Mouse (Mus musculus): ENCODE measurements around the gene Prf1. TPM values are rescaled to one million over a fixed set of nuclear protein-coding genes. Genes with fewer than 3 reads are reported as not detected.

The Prf1 gene
- polyA plus RNA-seq, 1 experiment: not detected

DNA sequence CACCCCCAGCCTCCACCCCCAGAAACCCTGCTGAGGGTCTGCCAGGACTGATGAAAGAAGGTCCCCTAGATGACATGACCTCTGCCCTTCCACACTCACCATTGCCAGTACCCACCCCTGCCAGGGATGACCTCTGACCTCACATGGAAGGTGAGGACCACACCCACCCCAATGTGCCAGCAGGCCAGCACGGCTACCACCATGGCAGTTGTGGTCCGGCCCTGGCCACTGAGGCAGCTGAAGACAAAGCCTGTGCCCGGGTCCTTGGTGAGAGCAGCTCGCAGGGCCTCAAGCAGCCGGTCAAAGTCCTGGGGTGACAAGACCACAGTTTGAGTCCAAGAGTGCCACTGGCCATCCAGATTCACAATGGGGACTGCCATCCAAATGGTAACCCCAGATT is 43.4 kb downstream of the Prf1 start:
- Histone ChIP-seq H3K4me3 (ENCODE audit: insufficient read depth, low read depth, low read length) (no peak overlapping the region), H3K27ac (replicated peaks; ENCODE audit: low read depth, low read length) (no peak overlapping the region), H3K4me1 (ENCODE audit: control insufficient read depth, insufficient read depth, insufficient read length, low read length) (no peaks in the 10 kb centered on the region)

DNA sequence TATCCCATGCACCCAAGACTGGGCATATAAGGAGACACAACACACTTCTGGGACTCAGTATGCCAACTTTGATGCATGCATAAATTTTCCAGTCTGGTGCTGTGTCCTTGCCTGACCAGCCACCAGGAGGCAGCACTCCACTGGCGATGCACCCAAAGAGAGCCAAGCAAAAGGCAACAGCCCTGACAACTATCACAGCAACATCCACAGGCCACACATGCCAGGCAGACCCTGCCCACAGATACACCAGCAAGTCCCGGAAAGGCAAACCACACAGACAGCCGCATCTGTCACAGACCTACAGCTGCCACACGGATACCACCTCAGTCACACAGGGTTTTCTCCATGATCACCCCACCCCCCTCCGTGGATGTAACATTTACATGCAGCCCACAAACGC is 43.9 kb downstream of the Prf1 start:
- no peaks in the 10 kb centered on the region for H3K4me1 ChIP-seq (ENCODE audit: control insufficient read depth, insufficient read depth, insufficient read length, low read length)
- no peak overlapping the region for H3K27ac ChIP-seq (replicated peaks; ENCODE audit: low read depth, low read length)
- H3K4me3 ChIP-seq (ENCODE audit: insufficient read depth, low read depth, low read length): no peak overlapping the region

DNA sequence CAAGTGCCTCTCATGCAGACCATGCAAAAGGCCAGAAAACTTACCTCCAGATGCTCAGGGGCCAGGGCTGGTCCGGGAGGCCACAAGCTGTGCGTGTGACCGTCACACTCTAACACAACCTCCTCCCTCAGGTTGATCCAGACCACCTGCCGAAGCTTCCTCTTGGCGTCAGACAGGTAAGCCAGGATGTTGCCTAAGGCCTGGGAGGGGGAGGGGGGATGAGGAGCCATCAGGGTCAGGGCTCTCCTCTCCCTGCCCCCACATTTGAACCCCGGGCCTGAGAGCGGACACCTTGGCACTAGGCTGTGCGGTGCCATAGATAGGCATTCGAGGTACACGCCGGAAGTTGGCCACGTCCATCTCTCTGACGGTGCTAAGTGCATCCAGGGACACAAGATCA is 45.1 kb downstream of the Prf1 start:
- Histone ChIP-seq H3K4me1 (ENCODE audit: control insufficient read depth, insufficient read depth, insufficient read length, low read length) (no peaks in the 10 kb centered on the region), H3K27ac (replicated peaks; ENCODE audit: low read depth, low read length) (no peak overlapping the region), H3K4me3 (ENCODE audit: insufficient read depth, low read depth, low read length) (no peak overlapping the region)

DNA sequence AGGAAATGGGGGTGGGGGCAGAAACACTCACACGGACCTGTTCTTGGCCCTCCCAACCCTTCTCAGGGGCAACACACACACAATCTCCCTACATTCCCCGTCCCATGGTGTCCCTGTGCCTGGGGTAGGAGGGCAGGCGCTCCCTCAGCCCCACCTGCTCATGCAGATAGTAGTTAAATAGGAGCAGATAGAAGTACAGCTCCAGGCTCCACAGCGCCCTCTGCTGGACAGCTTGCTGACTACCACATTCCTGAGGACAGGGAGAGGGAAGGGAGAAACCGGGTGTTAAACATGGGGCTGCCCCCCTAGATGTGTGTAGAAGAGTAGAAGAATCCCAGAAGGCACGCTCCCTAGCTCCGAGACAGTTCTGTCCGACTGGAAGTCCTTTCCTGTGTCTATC is 46.3 kb downstream of the Prf1 start:
- no peak overlapping the region for H3K27ac ChIP-seq (replicated peaks; ENCODE audit: low read depth, low read length)
- no peak overlapping the region for H3K4me3 ChIP-seq (ENCODE audit: insufficient read depth, low read depth, low read length)
- H3K4me1 ChIP-seq (ENCODE audit: control insufficient read depth, insufficient read depth, insufficient read length, low read length): no peaks in the 10 kb centered on the region

DNA sequence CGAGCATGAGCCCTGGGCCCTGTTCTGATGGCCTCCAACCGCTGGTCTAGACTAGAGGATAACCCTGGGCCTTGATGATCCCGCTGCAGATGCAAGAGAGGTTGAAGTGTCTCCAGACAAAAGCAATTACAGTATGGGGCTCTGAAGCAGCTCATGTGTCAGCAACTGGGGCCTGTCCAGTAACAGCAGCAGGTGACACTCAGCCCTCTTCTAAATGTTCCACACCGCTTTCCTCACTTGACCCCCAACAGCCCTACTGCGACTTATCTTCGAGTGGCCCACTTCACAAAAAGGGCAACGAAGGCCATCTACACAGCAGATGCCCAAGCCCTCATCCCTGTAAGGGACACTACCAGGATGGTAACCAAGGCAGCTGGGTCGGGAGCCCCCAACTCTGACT is 47.5 kb downstream of the Prf1 start:
- no peak overlapping the region for H3K27ac ChIP-seq (replicated peaks; ENCODE audit: low read depth, low read length)
- no peak overlapping the region for H3K4me3 ChIP-seq (ENCODE audit: insufficient read depth, low read depth, low read length)
- H3K4me1 ChIP-seq (ENCODE audit: control insufficient read depth, insufficient read depth, insufficient read length, low read length): no peaks in the 10 kb centered on the region

DNA sequence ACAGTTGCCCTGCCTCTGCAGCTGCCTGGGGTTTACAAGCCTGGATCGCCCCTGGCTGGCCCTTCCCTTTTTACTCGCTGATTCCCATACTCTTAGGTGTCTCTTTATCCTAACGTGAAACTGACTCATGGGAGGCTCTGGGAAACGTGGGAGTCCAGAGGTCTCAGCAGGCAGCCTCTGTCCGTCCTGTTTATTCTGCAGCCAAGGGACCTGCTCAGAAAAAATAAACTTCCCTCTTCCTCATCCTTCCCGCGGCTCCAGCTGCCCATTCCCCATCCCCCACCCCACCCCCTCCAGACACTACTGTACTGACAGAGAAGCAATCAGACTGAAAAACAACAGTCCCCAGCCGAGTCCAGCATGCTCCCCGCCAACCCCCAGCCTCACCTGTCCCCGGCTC is 48.7 kb downstream of the Prf1 start:
- H3K27ac ChIP-seq (replicated peaks; ENCODE audit: low read depth, low read length): no peak overlapping the region
- H3K4me1 ChIP-seq (ENCODE audit: control insufficient read depth, insufficient read depth, insufficient read length, low read length): no peaks in the 10 kb centered on the region
- no peak overlapping the region for H3K4me3 ChIP-seq (ENCODE audit: insufficient read depth, low read depth, low read length)

DNA sequence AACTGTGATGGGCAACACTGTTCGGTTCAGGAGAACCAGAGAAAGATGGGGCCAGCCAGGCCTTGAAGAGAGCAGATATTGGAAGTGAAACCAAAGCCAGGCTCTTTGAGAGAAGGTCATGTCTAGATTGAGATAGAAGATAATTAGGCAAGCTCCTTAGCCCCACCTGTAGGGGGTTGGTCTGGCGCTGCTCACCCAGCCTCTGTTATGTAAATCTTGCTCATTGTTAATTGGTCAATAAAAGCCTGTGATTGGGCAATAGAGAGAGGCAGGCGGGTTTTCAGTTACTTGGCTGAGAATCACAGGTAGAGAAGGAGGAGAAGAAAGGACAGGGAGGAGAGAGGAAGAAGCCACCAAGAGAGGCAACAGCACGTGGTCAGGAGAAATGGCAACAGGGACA is 53.6 kb downstream of the Prf1 start:
- Histone ChIP-seq H3K27ac (replicated peaks; ENCODE audit: low read depth, low read length) (no peak overlapping the region), H3K4me1 (ENCODE audit: control insufficient read depth, insufficient read depth, insufficient read length, low read length) (no peaks in the 10 kb centered on the region; the same call in 1 of the 2 replicates), H3K4me3 (ENCODE audit: insufficient read depth, low read depth, low read length) (no peak overlapping the region)

Other genes with a start within 250 kb of the Prf1 start
- 2.5 and 3.1 TPM in 2 replicates for gene Pcbd1, start 208.5 kb upstream of the Prf1 start, polyA plus RNA-seq (2012; ENCODE audit: insufficient read depth, insufficient read length, missing spikeins)
- 43.9 and 46.2 TPM in 2 replicates for gene Sgpl1, start 150.1 kb upstream of the Prf1 start, polyA plus RNA-seq (2012; ENCODE audit: insufficient read depth, insufficient read length, missing spikeins)
- gene Tbata, start 125.9 kb upstream of the Prf1 start, polyA plus RNA-seq (2012; ENCODE audit: insufficient read depth, insufficient read length, missing spikeins): not detected in 2 replicates
- gene Adamts14, start 24.4 kb upstream of the Prf1 start, polyA plus RNA-seq (2012; ENCODE audit: insufficient read depth, insufficient read length, missing spikeins): 0.20 TPM in 1 of 2 replicates, not detected in the other
- 22.9 and 31.9 TPM in 2 replicates for gene Pald1, start 85.7 kb downstream of the Prf1 start, polyA plus RNA-seq (2012; ENCODE audit: insufficient read depth, insufficient read length, missing spikeins)
- gene Nodal, start 120.1 kb downstream of the Prf1 start, polyA plus RNA-seq (2012; ENCODE audit: insufficient read depth, insufficient read length, missing spikeins): not detected in 2 replicates
- gene Eif4ebp2, start 154.8 kb downstream of the Prf1 start, polyA plus RNA-seq (2012; ENCODE audit: insufficient read depth, insufficient read length, missing spikeins): 81.2 and 120 TPM in 2 replicates
- 9.1 and 11.6 TPM in 2 replicates for gene Lrrc20, start 178.0 kb downstream of the Prf1 start, polyA plus RNA-seq (2012; ENCODE audit: insufficient read depth, insufficient read length, missing spikeins)

All from brown adipose tissue, adult 24 weeks (tissue).